Comparison of ENCODE assay signal across 12 mouse cellular contexts in the genomic region with DNA sequence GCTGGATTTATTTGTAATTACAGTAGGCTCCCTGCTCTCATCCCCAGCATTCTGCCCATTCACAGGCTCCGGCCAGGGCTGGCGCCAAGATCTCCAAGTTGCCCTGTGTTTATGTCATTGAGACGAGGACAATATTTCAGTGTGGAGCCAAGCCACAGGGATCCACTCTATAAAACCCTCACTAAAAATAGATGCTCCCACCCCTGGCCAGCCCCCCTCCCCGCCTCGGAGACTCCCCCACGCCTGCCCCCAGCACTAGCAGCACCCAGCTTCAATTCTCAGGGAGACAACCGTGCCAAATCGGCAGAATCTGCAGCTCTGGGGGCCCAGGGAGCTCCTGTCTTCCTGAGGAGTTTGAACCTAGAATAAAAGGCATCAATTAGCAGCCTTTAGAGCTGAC. TPM values are rescaled to one million over a fixed set of nuclear protein-coding genes. Genes with fewer than 3 reads are reported as not detected.
DNase-seq lines count a peak whose midpoint lies in the region; ATAC-seq and TF ChIP-seq lines count a peak whose summit lies in the region.
"Had no signal": no experiment of that assay in that cellular context is flagged by ENCODE, and none has a peak within 500 bp of the region (broad histone marks: within the 10 kb centered on the region; RNA-seq: fewer than 3 reads in every experiment).

No protein-coding gene starts in this region.

- intact Hi-C loops in heart, postnatal 25 days (cut with DNase I) = no loop called here

- no peak overlapping the region for H3K4me3 ChIP-seq in heart, embryonic 15.5 days
- no peak overlapping the region for H3K4me3 ChIP-seq in stomach, embryonic 14.5 days (ENCODE audit: low read depth, low read length)
- H3K4me3 ChIP-seq in stomach, postnatal 0 days (ENCODE audit: low read depth, low read length) = no peak overlapping the region
- peak overlapping the region; percentile 15; the same call in 1 of the 2 replicates for H3K4me3 ChIP-seq in limb, embryonic 10.5 days
- H3K4me3 ChIP-seq in liver, embryonic 12.5 days = no peak overlapping the region

- no peaks in the 10 kb centered on the region for H3K9me3 ChIP-seq in heart, embryonic 15.5 days (replicated peaks)
- no peaks in the 10 kb centered on the region for H3K9me3 ChIP-seq in stomach, embryonic 14.5 days (ENCODE audit: control insufficient read depth, low read depth, low read length)
- no peaks in the 10 kb centered on the region for H3K9me3 ChIP-seq in stomach, postnatal 0 days (ENCODE audit: control insufficient read depth, low read length)
- no peaks in the 10 kb centered on the region for H3K9me3 ChIP-seq in limb, embryonic 10.5 days (replicated peaks)
- H3K9me3 ChIP-seq in liver, embryonic 12.5 days (replicated peaks) = no peaks in the 10 kb centered on the region

- H3K4me1 ChIP-seq in heart, embryonic 15.5 days (replicated peaks) = peaks cover 21% of the 10 kb centered on the region
- 0 out of 2 replicates have a peak, but pooled peaks cover 9% of the 10 kb centered on the region for H3K4me1 ChIP-seq in stomach, embryonic 14.5 days (ENCODE audit: control insufficient read depth, insufficient read depth, low read length)
- H3K4me1 ChIP-seq in stomach, postnatal 0 days (replicated peaks; ENCODE audit: control insufficient read depth, insufficient read depth) = no peaks in the 10 kb centered on the region
- H3K4me1 ChIP-seq in limb, embryonic 10.5 days = peaks cover 35% of the 10 kb centered on the region
- H3K4me1 ChIP-seq in liver, embryonic 12.5 days = 0 out of 2 replicates have a peak, but pooled peaks cover 4% of the 10 kb centered on the region

- 8% methylated on average over 8 of the region's 8 CpGs for WGBS in heart, embryonic 15.5 days
- WGBS in stomach, embryonic 14.5 days = 22% methylated on average over 8 of the region's 8 CpGs
- 28% methylated on average over 8 of the region's 8 CpGs for WGBS in stomach, postnatal 0 days
- WGBS in limb, embryonic 10.5 days = 13% methylated on average over 8 of the region's 8 CpGs
- 32% methylated on average over 8 of the region's 8 CpGs for WGBS in liver, embryonic 12.5 days (ENCODE audit: insufficient replicate concordance)

- no peak overlapping the region for H3K27ac ChIP-seq in heart, embryonic 15.5 days
- no peak overlapping the region; the same call in 1 of the 2 replicates for H3K27ac ChIP-seq in stomach, embryonic 14.5 days (ENCODE audit: low read length)
- H3K27ac ChIP-seq in stomach, postnatal 0 days (replicated peaks) = no peak overlapping the region
- 0 out of 2 replicates have a peak overlapping the region, but pooled peaks have one; percentile 46 for H3K27ac ChIP-seq in limb, embryonic 10.5 days
- H3K27ac ChIP-seq in liver, embryonic 12.5 days = no peak overlapping the region

- H3K36me3 ChIP-seq in heart, embryonic 15.5 days = no peaks in the 10 kb centered on the region
- no peaks in the 10 kb centered on the region for H3K36me3 ChIP-seq in stomach, embryonic 14.5 days (ENCODE audit: control insufficient read depth, insufficient read depth, low read length)
- no peaks in the 10 kb centered on the region for H3K36me3 ChIP-seq in stomach, postnatal 0 days (ENCODE audit: control insufficient read depth, insufficient read depth, low read length)
- no peaks in the 10 kb centered on the region for H3K36me3 ChIP-seq in limb, embryonic 10.5 days
- no peaks in the 10 kb centered on the region for H3K36me3 ChIP-seq in liver, embryonic 12.5 days

- H3K27me3 ChIP-seq in heart, embryonic 15.5 days = no peaks in the 10 kb centered on the region
- H3K27me3 ChIP-seq in stomach, embryonic 14.5 days (ENCODE audit: control insufficient read depth, insufficient read depth, low read length) = no peaks in the 10 kb centered on the region
- H3K27me3 ChIP-seq in stomach, postnatal 0 days (ENCODE audit: control insufficient read depth, insufficient read depth, low read length) = no peaks in the 10 kb centered on the region
- peaks cover 11% of the 10 kb centered on the region; the same call in 1 of the 2 replicates for H3K27me3 ChIP-seq in limb, embryonic 10.5 days (ENCODE audit: low read depth, poor library complexity, severe bottlenecking)
- peaks cover 9% of the 10 kb centered on the region for H3K27me3 ChIP-seq in liver, embryonic 12.5 days (replicated peaks)

- TF ChIP-seq CTCF in stomach, postnatal 0 days (IDR thresholded peaks at IDR 0.05; ENCODE audit: low read depth) = no peak

- no peak for TF ChIP-seq EP300 in stomach, postnatal 0 days (optimal IDR thresholded peaks at IDR 0.05)

- peak overlapping the region; percentile 32; the same call in 1 of the 2 replicates for H3K4me2 ChIP-seq in heart, embryonic 15.5 days
- H3K4me2 ChIP-seq in stomach, embryonic 14.5 days (replicated peaks; ENCODE audit: low read depth, low read length) = no peak overlapping the region
- H3K4me2 ChIP-seq in stomach, postnatal 0 days (replicated peaks; ENCODE audit: low read depth) = no peak overlapping the region
- no peak overlapping the region for H3K4me2 ChIP-seq in liver, embryonic 12.5 days

- no peak for DNase-seq in heart, postnatal 25 days (ENCODE audit: low spot score)
- DNase-seq in stomach, postnatal 0 days (ENCODE audit: low spot score) = no peak
- no peak for DNase-seq in limb, embryonic 10.5 days (ENCODE audit: low spot score)
- DNase-seq in ovary, postnatal 36 days (ENCODE audit: low spot score) = no peak
- no peak for DNase-seq in ovary, postnatal 14 days (ENCODE audit: low spot score)
- DNase-seq: adrenal gland, postnatal 14 days; cerebellum, adult 2 months; gastrocnemius, postnatal 14 days; kidney, postnatal 14 days had no signal

- no peak overlapping the region for H3K9ac ChIP-seq in heart, embryonic 15.5 days
- no peak overlapping the region for H3K9ac ChIP-seq in stomach, embryonic 14.5 days (replicated peaks; ENCODE audit: low read depth, low read length)
- H3K9ac ChIP-seq in stomach, postnatal 0 days (ENCODE audit: low read length) = no peak overlapping the region
- no peak overlapping the region for H3K9ac ChIP-seq in liver, embryonic 12.5 days

- ATAC-seq in heart, embryonic 15.5 days (replicated peaks; ENCODE audit: insufficient number of reproducible peaks, insufficient read depth, low FRiP score, low read depth) = no peak
- ATAC-seq in stomach, embryonic 14.5 days (ENCODE audit: insufficient number of reproducible peaks, insufficient read depth, low FRiP score, low read depth) = 0 out of 2 replicates have a peak, but pooled peaks have one; percentile 10
- no peak for ATAC-seq in stomach, postnatal 0 days (ENCODE audit: low FRiP score, low TSS enrichment)
- no peak for ATAC-seq in liver, embryonic 12.5 days

RNA-seq across cellular contexts. Expression of gene Nog, which starts 16.2 kb away (rescaled TPM):
- 0.24 and 0.42 TPM in 2 replicates for polyA plus RNA-seq in heart, embryonic 15.5 days (2015; fragmentation: Nextera tagmentation; extraction: Ambion mirVana)
- total RNA-seq in heart, postnatal 25 days (2021) = under 1 TPM; 0.25 to 0.44 TPM
- polyA plus RNA-seq in stomach, embryonic 14.5 days (2014; fragmentation: Nextera tagmentation; extraction: Ambion mirVana) = 1.9 and 2.3 TPM in 2 replicates
- polyA plus RNA-seq in stomach, postnatal 0 days (2015; fragmentation: Nextera tagmentation; extraction: Ambion mirVana) = 1.7 TPM in 2 replicates
- polyA plus RNA-seq in limb, embryonic 10.5 days (2016; fragmentation: Nextera tagmentation; extraction: Ambion mirVana) = 0.16 and 0.89 TPM in 2 replicates
- 0.20 and 0.23 TPM in 2 replicates for polyA plus RNA-seq in liver, embryonic 12.5 days (2016; fragmentation: Nextera tagmentation; extraction: Ambion mirVana)
